Mouse (Mus musculus) embryonic facial prominence, embryonic 11.5 days (tissue): Measurements from ENCODE around the gene Pramel1. TPM values are rescaled to one million over a fixed set of nuclear protein-coding genes. Genes with fewer than 3 reads are reported as not detected.
"Not testable (repeated sequence)": the region's sequence is repeated elsewhere in the genome, so short reads cannot be mapped to it uniquely, and the experiment has no call there.

ENCODE experiments used
- ATAC-seq: fragments of 200-750 bp; cut with Nextera tagmentation; replicated peaks from 2 replicates; pipeline ENCODE4 v1.8.0; 2017; ENCODE audit warnings: low read depth; ENCODE audit not compliant: insufficient number of reproducible peaks, low FRiP score, low TSS enrichment
- DNase-seq: peaks from one replicate; pipeline ENCODE4 v3.0.0-alpha.2; 2015; ENCODE audit warnings: low spot score
- H3K27ac ChIP-seq: fragments of 300-500 bp; sonication (generic); replicated peaks from 2 replicates; pipeline ENCODE4 v1.5.1; 2014; ENCODE audit warnings: mild to moderate bottlenecking, low read depth, low read length, control low read depth
- H3K27me3 ChIP-seq: fragments of 300-500 bp; sonication (generic); 2 replicates; pipeline ENCODE4 v1.6.1; 2014; ENCODE audit warnings: mild to moderate bottlenecking, low read length, moderate library complexity, mixed read lengths; ENCODE audit not compliant: control insufficient read depth, insufficient read depth
- H3K36me3 ChIP-seq: fragments of 300-500 bp; sonication (generic); replicated peaks from 2 replicates; pipeline ENCODE4 v1.6.1; 2014; ENCODE audit warnings: low read depth, mild to moderate bottlenecking, low read length, moderate library complexity, mixed read lengths; ENCODE audit not compliant: control insufficient read depth, insufficient read depth
- H3K4me1 ChIP-seq: fragments of 300-500 bp; sonication (generic); 2 replicates; pipeline ENCODE4 v1.6.1; 2014; ENCODE audit warnings: low read length, mixed read lengths; ENCODE audit not compliant: control insufficient read depth, insufficient read depth
- H3K4me2 ChIP-seq: fragments of 300-500 bp; sonication (generic); 2 replicates; pipeline ENCODE4 v1.6.1; 2014; ENCODE audit warnings: low read depth, mild to moderate bottlenecking, control low read depth, low read length, moderate library complexity
- H3K4me3 ChIP-seq: fragments of 300-500 bp; sonication (generic); 2 replicates; pipeline ENCODE4 v1.5.1; 2014; ENCODE audit warnings: low read depth, low read length, control low read depth
- H3K9ac ChIP-seq: fragments of 300-500 bp; sonication (generic); replicated peaks from 2 replicates; pipeline ENCODE4 v1.6.1; 2014; ENCODE audit warnings: mild to moderate bottlenecking, control low read depth, low read length
- H3K9me3 ChIP-seq: fragments of 300-500 bp; sonication (generic); replicated peaks from 2 replicates; pipeline ENCODE4 v1.6.1; 2016; ENCODE audit warnings: mild to moderate bottlenecking, low read length, inconsistent platforms, mixed read lengths; ENCODE audit not compliant: control insufficient read depth
- WGBS: fragments of 180-500 bp; shearing (Covaris S2); extraction: QIAGEN DNeasy Blood & Tissue Kit; methylation state at CpG from one replicate; pipeline ENCODE4 v1.1.7; 2014; 5-methylcytosine and 5-hydroxymethylcytosine counted together
- polyA plus RNA-seq: library from polyadenylated mRNA; unstranded; fragments of >200 nt; fragmentation: Nextera tagmentation; extraction: Ambion mirVana; gene quantifications from 2 replicates; pipeline ENCODE4 v1.2.1, GENCODE M21; 2014

The Pramel1 gene
- polyA plus RNA-seq, 1 experiment from 2014 or later: not detected

GRCm38 (mm10) chr4:143411566-143412218 lies 17.5 kb downstream of the Pramel1 start:
- WGBS: 75% methylated on average over 5 of the region's 5 CpGs
- ATAC-seq: peak; percentile 30; the same call in 1 of the 2 replicates
- Histone ChIP-seq H3K9ac (peak overlapping the region; percentile 62), H3K9me3 (no peaks in the 10 kb centered on the region), H3K4me3 (peak overlapping the region; percentile 50), H3K4me2 (peak overlapping the region; percentile 25), H3K27ac (no peak overlapping the region), H3K36me3 (no peaks in the 10 kb centered on the region), H3K4me1 (no peaks in the 10 kb centered on the region), H3K27me3 (no peaks in the 10 kb centered on the region)
- DNase-seq: no peak

DNA sequence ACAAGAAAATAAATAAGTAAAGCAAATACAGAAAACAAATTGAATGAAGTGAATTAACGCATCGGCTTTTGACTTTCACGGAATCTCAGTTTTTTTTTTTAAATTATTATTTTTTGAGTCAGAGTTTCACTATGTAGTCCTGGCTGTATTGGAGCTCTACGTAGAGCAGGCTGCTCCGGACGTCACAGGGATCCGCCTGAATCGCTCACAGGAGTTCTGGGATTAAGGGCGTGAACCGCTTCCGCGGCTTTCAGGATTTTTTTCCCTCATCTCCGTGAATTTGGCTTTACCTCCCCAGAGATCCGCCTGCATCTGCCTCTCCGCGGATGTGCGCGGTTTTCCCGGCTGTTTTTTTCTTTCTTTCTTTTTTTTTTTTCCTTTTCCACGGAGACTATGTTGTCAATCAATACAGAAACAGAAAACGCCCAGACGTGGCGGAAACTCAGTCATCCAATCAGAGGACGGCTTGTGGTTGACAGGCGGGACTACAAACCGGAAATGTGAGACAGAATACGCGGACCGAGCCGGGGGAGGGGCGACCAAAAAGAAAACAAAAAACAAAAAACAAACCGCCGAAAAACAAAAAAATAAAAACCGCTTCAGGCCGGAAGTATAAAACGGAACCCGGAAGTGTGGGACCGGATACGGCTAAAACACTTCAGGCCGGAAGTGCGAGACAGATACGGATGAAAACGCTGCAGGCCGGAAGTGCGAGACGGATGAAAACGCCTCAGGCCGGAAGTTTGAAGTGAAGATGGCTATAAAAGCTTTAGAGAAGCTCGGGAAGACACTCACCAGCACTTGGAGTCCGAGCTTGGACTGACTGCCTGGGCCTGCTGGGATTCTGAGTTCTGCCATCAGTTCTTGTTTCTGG lies 18.2 kb downstream of the Pramel1 start, which contains the start of gene Pramef8:
Pramef8 (plus strand) TSS at position 208 of the 874 bp plus-strand sequence.
- DNase-seq (peak; percentile 94), ATAC-seq (peak; percentile 84)
- no peaks in the 10 kb centered on the region for H3K27me3 ChIP-seq
- no peak within 1 kb of the TSS; the same call in none of the 2 replicates for H3K27ac ChIP-seq
- H3K9ac ChIP-seq: peak within 1 kb of the TSS; percentile 62
- peak within 1 kb of the TSS; percentile 50 for H3K4me3 ChIP-seq
- H3K36me3 ChIP-seq: peaks cover 6% of the 10 kb centered on the region
- H3K4me2 ChIP-seq: peak within 1 kb of the TSS; percentile 46
- H3K9me3 ChIP-seq: no peaks in the 10 kb centered on the region
- H3K4me1 ChIP-seq: no peaks in the 10 kb centered on the region
- WGBS: under 1% methylated on average over 50 of the region's 50 CpGs

- H3K4me1 ChIP-seq: no peaks in the 10 kb centered on the region
- ATAC-seq: no peak
- 85% methylated on average over 1 of the region's 1 CpGs for WGBS
- peaks cover 11% of the 10 kb centered on the region for H3K36me3 ChIP-seq
- DNase-seq: no peak
- H3K4me3 ChIP-seq: no peak overlapping the region
- H3K9me3 ChIP-seq: no peaks in the 10 kb centered on the region
- H3K27me3 ChIP-seq: no peaks in the 10 kb centered on the region
- H3K4me2 ChIP-seq: no peak overlapping the region
- H3K27ac ChIP-seq: no peak overlapping the region
- H3K9ac ChIP-seq: no peak overlapping the region
Observed at GRCm38 (mm10) chr4:143413621-143414020, 19.4 kb downstream of the Pramel1 start.

DNA sequence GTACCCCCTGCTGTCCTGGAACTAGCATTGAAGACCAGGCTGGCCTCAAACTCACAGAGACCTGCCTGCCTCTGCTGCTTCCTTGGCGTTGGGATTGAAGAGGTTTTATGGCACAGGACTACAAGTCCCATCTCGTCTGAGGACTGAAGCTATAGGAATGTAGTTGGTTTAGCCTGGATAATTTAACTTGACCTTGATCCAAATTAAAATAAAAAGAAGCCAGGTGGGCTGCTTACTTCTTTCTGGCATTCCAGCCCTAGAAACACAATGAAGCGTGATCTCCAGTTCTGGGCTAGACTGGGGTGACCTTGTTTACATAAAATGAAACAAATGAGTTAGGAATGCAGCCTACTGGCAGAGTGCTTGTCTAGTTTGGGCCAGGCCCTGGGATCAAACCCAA lies 19.9 kb downstream of the Pramel1 start:
- H3K27me3 ChIP-seq: no peaks in the 10 kb centered on the region
- H3K36me3 ChIP-seq: peaks cover 15% of the 10 kb centered on the region
- H3K9ac ChIP-seq: no peak overlapping the region
- no peak overlapping the region for H3K4me2 ChIP-seq
- no peak overlapping the region for H3K4me3 ChIP-seq
- H3K4me1 ChIP-seq: no peaks in the 10 kb centered on the region
- ATAC-seq: no peak
- H3K27ac ChIP-seq: no peak overlapping the region
- DNase-seq: no peak
- WGBS: 94% methylated on average over 3 of the region's 3 CpGs
- no peaks in the 10 kb centered on the region for H3K9me3 ChIP-seq

GRCm38 (mm10) chr4:143426770-143427169 lies 32.5 kb downstream of the Pramel1 start:
- H3K4me2 ChIP-seq, H3K9ac ChIP-seq, H3K4me1 ChIP-seq, H3K27ac ChIP-seq, ATAC-seq, H3K9me3 ChIP-seq, H3K27me3 ChIP-seq, H3K4me3 ChIP-seq, H3K36me3 ChIP-seq, DNase-seq: not testable (repeated sequence)
- 72% methylated on average over 5 of the region's 5 CpGs for WGBS

Other genes starting within 250 kb of the Pramel1 start
- gene Prdm2, start 181.4 kb upstream of the Pramel1 start, polyA plus RNA-seq: 11.5 and 13.2 TPM in 2 replicates
- 44.9 and 46.9 TPM in 2 replicates for gene Pdpn, start 94.9 kb upstream of the Pramel1 start, polyA plus RNA-seq
- 0.11 and 0.14 TPM in 2 replicates for gene Lrrc38, start 44.7 kb upstream of the Pramel1 start, polyA plus RNA-seq
- 18.7 and 19.0 TPM in 2 replicates for gene Pramef8, start 18.0 kb downstream of the Pramel1 start, polyA plus RNA-seq
- gene Oog4, start 55.9 kb downstream of the Pramel1 start, polyA plus RNA-seq: not detected in 2 replicates
- not detected in 2 replicates for gene Gm13043, start 116.9 kb downstream of the Pramel1 start, polyA plus RNA-seq
- not detected in 2 replicates for gene Gm13040, start 141.5 kb downstream of the Pramel1 start, polyA plus RNA-seq
- gene BC080695, start 157.3 kb downstream of the Pramel1 start, polyA plus RNA-seq: not detected in 2 replicates
- not detected in 2 replicates for gene Gm13057, start 157.3 kb downstream of the Pramel1 start, polyA plus RNA-seq
- not detected in 2 replicates for gene Gm13083, start 220.6 kb downstream of the Pramel1 start, polyA plus RNA-seq